In the genomic region with DNA sequence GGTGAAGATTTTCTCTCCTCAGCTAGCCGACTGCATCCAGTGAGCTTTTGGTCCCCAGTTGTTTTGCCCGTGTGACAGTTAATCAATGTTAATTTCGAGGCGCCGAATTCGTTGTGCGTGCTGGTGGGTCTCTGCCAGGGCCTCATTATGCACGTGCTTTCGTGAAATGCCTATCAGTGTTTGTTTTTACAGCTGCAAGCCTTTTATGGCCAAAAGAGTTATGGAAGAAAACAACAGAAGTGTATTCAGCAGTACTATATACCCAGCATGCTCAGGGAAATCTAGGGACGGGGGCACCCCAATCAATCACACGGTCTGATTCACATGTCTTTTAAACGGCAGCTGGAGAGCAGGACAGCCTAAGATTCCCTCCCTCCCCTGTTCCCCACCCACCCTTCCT, we compare ENCODE assay signal across 13 mouse cellular contexts.
DNase-seq lines count a peak whose midpoint lies in the region; ATAC-seq lines count a peak whose summit lies in the region.
"Had no signal": no experiment of that assay in that cellular context is flagged by ENCODE, and none has a peak within 500 bp of the region (broad histone marks: within the 10 kb centered on the region; RNA-seq: fewer than 3 reads in every experiment).

No protein-coding gene starts in this region.

- H3K9me3 ChIP-seq in forebrain, embryonic 11.5 days (ENCODE audit: control insufficient read depth, low read length) = no peaks in the 10 kb centered on the region
- H3K9me3 ChIP-seq in forebrain, embryonic 10.5 days = no peaks in the 10 kb centered on the region
- no peaks in the 10 kb centered on the region for H3K9me3 ChIP-seq in hindbrain, embryonic 10.5 days
- no peaks in the 10 kb centered on the region for H3K9me3 ChIP-seq in neural tube, embryonic 11.5 days (ENCODE audit: control insufficient read depth, low read length)
- H3K9me3 ChIP-seq: limb, embryonic 13.5 days had no signal

- no peak overlapping the region for H3K4me3 ChIP-seq in forebrain, embryonic 11.5 days (ENCODE audit: low read depth, low read length)
- no peak overlapping the region for H3K4me3 ChIP-seq in forebrain, embryonic 10.5 days
- H3K4me3 ChIP-seq in hindbrain, embryonic 10.5 days = no peak overlapping the region
- no peak overlapping the region for H3K4me3 ChIP-seq in neural tube, embryonic 11.5 days (ENCODE audit: low read depth, low read length)
- H3K4me3 ChIP-seq: limb, embryonic 13.5 days had no signal

- H3K9ac ChIP-seq in forebrain, embryonic 11.5 days (ENCODE audit: low read length) = no peak overlapping the region
- no peak overlapping the region for H3K9ac ChIP-seq in neural tube, embryonic 11.5 days (ENCODE audit: low read length)
- H3K9ac ChIP-seq: limb, embryonic 13.5 days had no signal

- 63% methylated on average over 12 of the region's 12 CpGs for WGBS in forebrain, embryonic 11.5 days
- 80% methylated on average over 12 of the region's 12 CpGs for WGBS in forebrain, embryonic 10.5 days
- 58% methylated on average over 12 of the region's 12 CpGs for WGBS in hindbrain, embryonic 10.5 days
- WGBS in neural tube, embryonic 11.5 days = 23% methylated on average over 12 of the region's 12 CpGs

- no peak overlapping the region for H3K27ac ChIP-seq in forebrain, embryonic 11.5 days (ENCODE audit: low read depth, low read length)
- H3K27ac ChIP-seq in forebrain, embryonic 10.5 days = no peak overlapping the region
- H3K27ac ChIP-seq in hindbrain, embryonic 10.5 days = peak overlapping the region; percentile 60
- H3K27ac ChIP-seq in neural tube, embryonic 11.5 days (ENCODE audit: low read depth, low read length) = peak overlapping the region; percentile 44; the same call in 1 of the 2 replicates
- H3K27ac ChIP-seq: limb, embryonic 13.5 days had no signal

- DNase-seq in forebrain, embryonic 11.5 days (ENCODE audit: low spot score) = no peak
- DNase-seq in forebrain, embryonic 10.5 days (ENCODE audit: extremely low spot score, low spot score) = no peak
- peak; percentile 28 for DNase-seq in embryo, embryonic 11 days
- peak; percentile 19 for DNase-seq in hindbrain, embryonic 10.5 days (ENCODE audit: low spot score)
- peak; percentile 57 for DNase-seq in neural tube, embryonic 11.5 days (ENCODE audit: low spot score)
- DNase-seq in urinary bladder, adult 2 months (ENCODE audit: low spot score) = no peak
- DNase-seq in left cerebral cortex, adult 8-10 months (ENCODE audit: low spot score in 2 of 2) = no peak
- DNase-seq in cerebellum, postnatal 10 days = no peak
- DNase-seq: gastrocnemius, postnatal 10 days; heart, postnatal 36 days; kidney, adult 18-20 months; kidney, postnatal 4 days had no signal

- H3K4me2 ChIP-seq in forebrain, embryonic 11.5 days (ENCODE audit: low read depth, low read length, severe bottlenecking) = no peak overlapping the region
- H3K4me2 ChIP-seq in neural tube, embryonic 11.5 days (ENCODE audit: low read depth) = peak overlapping the region; percentile 18
- H3K4me2 ChIP-seq: limb, embryonic 13.5 days had no signal

- ATAC-seq in forebrain, embryonic 11.5 days (replicated peaks; ENCODE audit: low FRiP score) = peak; percentile 58; the same call in 1 of the 2 replicates
- ATAC-seq in neural tube, embryonic 11.5 days (ENCODE audit: insufficient read depth, low FRiP score, low TSS enrichment) = peak; percentile 85

- no peaks in the 10 kb centered on the region for H3K27me3 ChIP-seq in forebrain, embryonic 11.5 days (ENCODE audit: control insufficient read depth, insufficient read depth, low read length)
- no peaks in the 10 kb centered on the region for H3K27me3 ChIP-seq in forebrain, embryonic 10.5 days (ENCODE audit: poor library complexity, severe bottlenecking)
- H3K27me3 ChIP-seq in hindbrain, embryonic 10.5 days (ENCODE audit: insufficient read depth, poor library complexity, severe bottlenecking) = no peaks in the 10 kb centered on the region
- H3K27me3 ChIP-seq in neural tube, embryonic 11.5 days (ENCODE audit: control insufficient read depth, insufficient read depth, low read length) = no peaks in the 10 kb centered on the region
- H3K27me3 ChIP-seq: limb, embryonic 13.5 days had no signal

- H3K4me1 ChIP-seq in forebrain, embryonic 11.5 days (replicated peaks; ENCODE audit: control insufficient read depth, insufficient read depth, low read length) = no peaks in the 10 kb centered on the region
- H3K4me1 ChIP-seq in forebrain, embryonic 10.5 days = peaks cover 3% of the 10 kb centered on the region; the same call in 1 of the 2 replicates
- H3K4me1 ChIP-seq in hindbrain, embryonic 10.5 days (replicated peaks) = peaks cover 10% of the 10 kb centered on the region
- peaks cover 4% of the 10 kb centered on the region; the same call in 1 of the 2 replicates for H3K4me1 ChIP-seq in neural tube, embryonic 11.5 days (ENCODE audit: control insufficient read depth, insufficient read depth, low read length)

- H3K36me3 ChIP-seq in forebrain, embryonic 11.5 days (ENCODE audit: control insufficient read depth, insufficient read depth, low read length) = no peaks in the 10 kb centered on the region
- H3K36me3 ChIP-seq in forebrain, embryonic 10.5 days (replicated peaks) = no peaks in the 10 kb centered on the region
- no peaks in the 10 kb centered on the region for H3K36me3 ChIP-seq in hindbrain, embryonic 10.5 days
- H3K36me3 ChIP-seq in neural tube, embryonic 11.5 days (ENCODE audit: control insufficient read depth, insufficient read depth, low read length) = no peaks in the 10 kb centered on the region
- H3K36me3 ChIP-seq: limb, embryonic 13.5 days had no signal

Comparison
In these comparisons a context has a peak if more than half of its experiments do, and no peak if none do; other contexts are left out.
1. DNase-seq: peak in embryo, embryonic 11 days (single experiment), hindbrain, embryonic 10.5 days (single experiment) and neural tube, embryonic 11.5 days (single experiment); none in forebrain, embryonic 11.5 days (single experiment), forebrain, embryonic 10.5 days (single experiment), urinary bladder, adult 2 months (single experiment), left cerebral cortex, adult 8-10 months (0 of 2) and cerebellum, postnatal 10 days (0 of 2).
2. H3K27ac ChIP-seq: peak in hindbrain, embryonic 10.5 days (single experiment) and neural tube, embryonic 11.5 days (single experiment); none in forebrain, embryonic 11.5 days (single experiment) and forebrain, embryonic 10.5 days (single experiment).